Mouse (Mus musculus) embryonic facial prominence, embryonic 15.5 days (tissue): ENCODE data around the gene Slc27a5. TPM values are rescaled to one million over a fixed set of nuclear protein-coding genes. Genes with fewer than 3 reads are reported as not detected.

Source experiments
- ATAC-seq: fragments of 200-750 bp; cut with Nextera tagmentation; 2 replicates; pipeline ENCODE4 v1.8.0; 2017; ENCODE audit warnings: low read depth, moderate TSS enrichment; ENCODE audit not compliant: insufficient number of reproducible peaks, low FRiP score, low TSS enrichment
- H3K27ac ChIP-seq: fragments of 300-500 bp; sonication (generic); replicated peaks from 2 replicates; pipeline ENCODE4 v1.5.1; 2015; ENCODE audit warnings: mild to moderate bottlenecking, inconsistent platforms
- H3K27me3 ChIP-seq: fragments of 300-500 bp; sonication (generic); 2 replicates; pipeline ENCODE4 v1.6.1; 2015; ENCODE audit warnings: inconsistent platforms
- H3K36me3 ChIP-seq: fragments of 300-500 bp; sonication (generic); 2 replicates; pipeline ENCODE4 v1.6.1; 2015; ENCODE audit warnings: mild to moderate bottlenecking, inconsistent platforms
- H3K4me1 ChIP-seq: fragments of 300-500 bp; sonication (generic); 2 replicates; pipeline ENCODE4 v1.6.1; 2015; ENCODE audit warnings: inconsistent platforms
- H3K4me2 ChIP-seq: fragments of 300-500 bp; sonication (generic); replicated peaks from 2 replicates; pipeline ENCODE4 v1.6.1; 2015; ENCODE audit warnings: mild to moderate bottlenecking, inconsistent platforms
- H3K4me3 ChIP-seq: fragments of 300-500 bp; sonication (generic); replicated peaks from 2 replicates; pipeline ENCODE4 v1.5.1; 2015; ENCODE audit warnings: mild to moderate bottlenecking, inconsistent platforms
- H3K9ac ChIP-seq: fragments of 300-500 bp; sonication (generic); 2 replicates; pipeline ENCODE4 v1.6.1; 2015; ENCODE audit warnings: inconsistent platforms
- H3K9me3 ChIP-seq: fragments of 300-500 bp; sonication (generic); replicated peaks from 2 replicates; pipeline ENCODE4 v1.6.1; 2016; ENCODE audit warnings: inconsistent platforms
- WGBS: fragments of 180-500 bp; shearing (Covaris S2); methylation state at CpG from one replicate; pipeline ENCODE4 v1.1.7; 2015; 5-methylcytosine and 5-hydroxymethylcytosine counted together
- polyA plus RNA-seq: library from polyadenylated mRNA; unstranded; fragments of >200 nt; fragmentation: Nextera tagmentation; extraction: Ambion mirVana; gene quantifications from 2 replicates; pipeline ENCODE4 v1.2.1, GENCODE M21; 2015

Slc27a5 gene
- polyA plus RNA-seq, 1 experiment from 2014 or later = 0.20 TPM

DNA sequence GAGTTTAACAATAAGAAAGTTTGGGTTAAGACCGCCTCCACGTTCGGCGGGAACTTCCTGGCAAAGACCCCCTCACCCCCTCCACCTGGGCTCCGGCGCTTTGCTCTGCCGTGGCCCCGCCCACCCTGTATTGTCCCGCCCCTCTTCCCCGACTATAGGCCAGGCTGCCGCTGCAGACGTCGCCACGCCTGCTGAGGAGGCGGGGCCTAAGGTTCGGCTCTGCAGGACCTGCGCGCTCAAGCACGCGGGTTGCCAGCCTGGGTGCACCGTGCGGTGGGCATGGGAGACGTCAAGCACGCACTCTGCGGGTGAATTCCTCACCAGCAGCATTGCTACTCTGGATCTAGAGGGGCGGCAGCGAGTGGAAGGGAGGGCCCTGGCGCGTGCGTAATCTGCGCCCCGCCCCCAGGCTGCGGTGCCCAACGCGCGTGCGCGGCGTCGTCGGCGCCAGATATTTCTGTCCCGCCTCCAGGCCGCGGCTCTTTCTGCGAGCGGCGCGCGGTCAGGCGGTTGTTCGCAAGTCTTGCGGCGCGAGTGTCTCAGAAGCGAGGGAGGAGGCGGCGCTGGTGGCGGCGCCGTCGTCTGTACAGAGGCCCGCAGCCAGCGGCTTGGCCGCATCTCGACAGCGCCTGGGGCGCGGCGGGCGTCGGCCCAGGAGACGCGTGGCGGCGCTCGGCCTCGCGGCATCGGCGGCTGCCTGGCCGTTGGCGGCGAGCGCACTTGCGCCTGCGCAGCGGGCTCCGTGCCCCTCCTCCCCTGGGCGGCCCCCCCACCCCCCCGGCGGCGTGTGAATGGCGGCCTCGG lies 26.1 kb upstream of the Slc27a5 start:
- peak overlapping the region; percentile 100 for H3K27ac ChIP-seq
- H3K27me3 ChIP-seq = no peaks in the 10 kb centered on the region
- WGBS = under 1% methylated on average over 90 of the region's 95 CpGs
- H3K4me2 ChIP-seq = peak overlapping the region; percentile 85
- peaks cover 39% of the 10 kb centered on the region for H3K36me3 ChIP-seq
- peak overlapping the region; percentile 91 for H3K4me3 ChIP-seq
- H3K4me1 ChIP-seq = peaks cover 26% of the 10 kb centered on the region
- peak overlapping the region; percentile 97 for H3K9ac ChIP-seq
- no peaks in the 10 kb centered on the region for H3K9me3 ChIP-seq
- peak; percentile 90 for ATAC-seq

DNA sequence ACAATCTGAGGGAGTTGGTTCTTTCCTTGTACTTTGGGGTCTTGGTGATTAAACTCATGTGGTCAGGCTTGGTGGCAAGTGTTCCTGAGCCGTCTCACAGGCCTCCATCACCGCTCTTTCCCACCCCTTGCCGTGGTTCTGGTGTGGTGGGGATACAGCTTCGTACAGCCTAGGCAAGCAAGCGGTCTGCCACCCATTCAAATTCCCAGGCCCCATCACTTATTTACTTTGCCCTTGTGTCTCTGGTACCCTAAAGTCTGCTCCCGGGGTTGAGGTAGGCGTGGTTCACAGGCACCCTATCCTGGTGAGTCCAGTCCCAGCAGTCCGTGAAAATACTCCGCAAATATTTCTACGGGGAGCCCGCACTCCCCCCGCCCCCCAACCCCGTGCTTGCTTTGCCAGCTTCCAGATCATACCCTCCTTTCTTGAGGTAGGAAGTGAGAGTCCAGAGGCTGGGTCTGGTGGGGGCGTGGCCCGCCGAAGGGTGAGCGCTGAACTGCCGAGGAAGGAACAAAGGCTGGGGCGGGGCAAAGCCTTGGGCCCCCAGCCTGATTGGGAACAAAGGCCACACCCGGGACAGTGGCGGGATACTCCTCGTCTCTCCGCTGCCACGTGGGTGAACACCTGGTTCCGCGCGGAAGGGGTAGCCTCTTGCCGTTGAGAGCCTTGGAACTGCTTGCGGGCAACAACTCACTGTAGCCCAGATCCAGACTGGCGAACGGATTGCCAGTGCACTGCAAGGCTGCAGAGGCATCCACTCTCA lies 25.0 kb upstream of the Slc27a5 start:
- H3K4me3 ChIP-seq = peak overlapping the region; percentile 91
- ATAC-seq = peak; percentile 67
- H3K4me2 ChIP-seq = peak overlapping the region; percentile 85
- H3K9me3 ChIP-seq = no peaks in the 10 kb centered on the region
- H3K27ac ChIP-seq = peak overlapping the region; percentile 100
- peak overlapping the region; percentile 29 for H3K9ac ChIP-seq
- peaks cover 26% of the 10 kb centered on the region for H3K4me1 ChIP-seq
- H3K36me3 ChIP-seq = peaks cover 27% of the 10 kb centered on the region
- H3K27me3 ChIP-seq = no peaks in the 10 kb centered on the region
- 3% methylated on average over 31 of the region's 31 CpGs for WGBS

DNA sequence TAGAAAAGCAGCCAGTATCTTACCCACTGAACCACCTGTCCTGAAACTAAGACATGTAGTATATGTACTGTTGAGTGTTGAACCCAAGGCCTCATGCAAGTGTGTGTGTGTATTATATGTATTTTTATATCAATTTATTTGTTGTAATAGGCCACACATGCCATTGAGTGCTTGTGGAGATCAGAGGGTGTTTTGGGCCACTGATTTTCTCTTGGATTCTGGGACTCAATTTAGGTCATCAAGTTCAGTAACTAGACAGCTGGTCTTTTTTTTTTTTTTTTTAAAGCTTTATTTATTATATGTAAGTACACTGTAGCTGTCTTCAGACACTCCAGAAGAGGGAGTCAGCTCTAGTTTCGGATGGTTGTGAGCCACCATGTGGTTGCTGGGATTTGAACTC lies 17.2 kb upstream of the Slc27a5 start:
- 72% methylated on average over 1 of the region's 1 CpGs for WGBS
- no peaks in the 10 kb centered on the region for H3K27me3 ChIP-seq
- H3K9ac ChIP-seq = no peak overlapping the region
- no peak overlapping the region for H3K4me3 ChIP-seq
- no peak overlapping the region for H3K4me2 ChIP-seq
- H3K36me3 ChIP-seq = no peaks in the 10 kb centered on the region
- H3K9me3 ChIP-seq = no peaks in the 10 kb centered on the region
- H3K27ac ChIP-seq = no peak overlapping the region
- H3K4me1 ChIP-seq = peaks cover 4% of the 10 kb centered on the region
- ATAC-seq = no peak

GRCm38 (mm10) chr7:13014275-13014839 lies 16.4 kb upstream of the Slc27a5 start:
- no peak overlapping the region for H3K4me3 ChIP-seq
- H3K27ac ChIP-seq = no peak overlapping the region
- no peaks in the 10 kb centered on the region for H3K36me3 ChIP-seq
- H3K27me3 ChIP-seq = no peaks in the 10 kb centered on the region
- H3K9ac ChIP-seq = no peak overlapping the region
- peaks cover 5% of the 10 kb centered on the region for H3K4me1 ChIP-seq
- WGBS = 29% methylated on average over 6 of the region's 6 CpGs
- no peak overlapping the region for H3K4me2 ChIP-seq
- ATAC-seq = no peak
- no peaks in the 10 kb centered on the region for H3K9me3 ChIP-seq

GRCm38 (mm10) chr7:13013671-13014070 lies 15.7 kb upstream of the Slc27a5 start:
- Histone ChIP-seq H3K27me3 (no peaks in the 10 kb centered on the region), H3K4me1 (peaks cover 12% of the 10 kb centered on the region), H3K4me3 (no peak overlapping the region), H3K27ac (no peak overlapping the region), H3K9ac (no peak overlapping the region), H3K4me2 (no peak overlapping the region), H3K36me3 (no peaks in the 10 kb centered on the region), H3K9me3 (no peaks in the 10 kb centered on the region)
- 57% methylated on average over 4 of the region's 4 CpGs for WGBS
- no peak for ATAC-seq

- Histone ChIP-seq H3K27me3 (no peaks in the 10 kb centered on the region), H3K4me1 (peaks cover 30% of the 10 kb centered on the region), H3K36me3 (peaks cover 28% of the 10 kb centered on the region), H3K27ac (peak within 1 kb of the TSS; percentile 98), H3K4me3 (peak within 1 kb of the TSS; percentile 81), H3K4me2 (peak within 1 kb of the TSS; percentile 71), H3K9me3 (no peaks in the 10 kb centered on the region), H3K9ac (peak within 1 kb of the TSS; percentile 86)
- ATAC-seq = no peak
- 19% methylated on average over 26 of the region's 26 CpGs for WGBS
Observed at GRCm38 (mm10) chr7:13010005-13010908, 12.3 kb upstream of the Slc27a5 start, which contains the start of gene Zbtb45. Gene Zbtb45, minus strand, starts transcription at chr7:13010034.

GRCm38 (mm10) chr7:13009143-13010004 lies 11.4 kb upstream of the Slc27a5 start:
- WGBS = under 1% methylated on average over 42 of the region's 42 CpGs
- peaks cover 30% of the 10 kb centered on the region for H3K4me1 ChIP-seq
- H3K27ac ChIP-seq = peak overlapping the region; percentile 98
- ATAC-seq = peak; percentile 89
- peaks cover 35% of the 10 kb centered on the region for H3K36me3 ChIP-seq
- H3K4me3 ChIP-seq = peak overlapping the region; percentile 81
- peak overlapping the region; percentile 71 for H3K4me2 ChIP-seq
- H3K27me3 ChIP-seq = no peaks in the 10 kb centered on the region
- H3K9ac ChIP-seq = peak overlapping the region; percentile 86
- H3K9me3 ChIP-seq = no peaks in the 10 kb centered on the region

- Histone ChIP-seq H3K27me3 (no peaks in the 10 kb centered on the region), H3K4me1 (peaks cover 30% of the 10 kb centered on the region), H3K9ac (0 out of 2 replicates have a peak overlapping the region, but pooled peaks have one; percentile 12), H3K4me2 (no peak overlapping the region), H3K4me3 (no peak overlapping the region), H3K9me3 (no peaks in the 10 kb centered on the region), H3K36me3 (peaks cover 35% of the 10 kb centered on the region), H3K27ac (no peak overlapping the region)
- WGBS = 53% methylated on average over 57 of the region's 57 CpGs
- ATAC-seq = no peak
Observed at GRCm38 (mm10) chr7:13007341-13008092, 9.5 kb upstream of the Slc27a5 start.

GRCm38 (mm10) chr7:13006531-13006930 lies 8.5 kb upstream of the Slc27a5 start:
- H3K9ac ChIP-seq = no peak overlapping the region
- no peaks in the 10 kb centered on the region for H3K27me3 ChIP-seq
- no peak overlapping the region for H3K4me3 ChIP-seq
- 85% methylated on average over 10 of the region's 10 CpGs for WGBS
- no peak overlapping the region for H3K4me2 ChIP-seq
- H3K27ac ChIP-seq = no peak overlapping the region
- peaks cover 35% of the 10 kb centered on the region for H3K36me3 ChIP-seq
- ATAC-seq = no peak
- no peaks in the 10 kb centered on the region for H3K9me3 ChIP-seq
- H3K4me1 ChIP-seq = peaks cover 30% of the 10 kb centered on the region
